Mouse (Mus musculus) kidney, embryonic 14.5 days (tissue): ENCODE results near the gene Olfr1499. TPM values are rescaled to one million over a fixed set of nuclear protein-coding genes. Genes with fewer than 3 reads are reported as not detected.

ENCODE experiments used
- ATAC-seq: fragments of 200-750 bp; cut with Nextera tagmentation; 2 replicates; pipeline ENCODE4 v1.8.0; 2017; ENCODE audit warnings: moderate number of reproducible peaks, mild to moderate bottlenecking, moderate TSS enrichment, moderate library complexity; ENCODE audit not compliant: low FRiP score, low TSS enrichment
- H3K27ac ChIP-seq: fragments of 300-500 bp; sonication (generic); 2 replicates; pipeline ENCODE4 v1.5.1; 2014; ENCODE audit warnings: low read depth, mild to moderate bottlenecking, low read length, moderate library complexity, mixed read lengths
- H3K27me3 ChIP-seq: fragments of 300-500 bp; sonication (generic); 2 replicates; pipeline ENCODE4 v1.6.1; 2014; ENCODE audit warnings: mild to moderate bottlenecking, low read length; ENCODE audit not compliant: control insufficient read depth, insufficient read depth
- H3K36me3 ChIP-seq: fragments of 300-500 bp; sonication (generic); 2 replicates; pipeline ENCODE4 v1.6.1; 2014; ENCODE audit warnings: low read length, mixed read lengths; ENCODE audit not compliant: control insufficient read depth, insufficient read depth
- H3K4me1 ChIP-seq: fragments of 300-500 bp; sonication (generic); 2 replicates; pipeline ENCODE4 v1.6.1; 2014; ENCODE audit warnings: low read length, mixed read lengths; ENCODE audit not compliant: control insufficient read depth, insufficient read depth
- H3K4me2 ChIP-seq: fragments of 300-500 bp; sonication (generic); replicated peaks from 2 replicates; pipeline ENCODE4 v1.6.1; 2014; ENCODE audit warnings: low read depth, mild to moderate bottlenecking, low read length
- H3K4me3 ChIP-seq: fragments of 300-500 bp; sonication (generic); 2 replicates; pipeline ENCODE4 v1.5.1; 2014; ENCODE audit warnings: mild to moderate bottlenecking, low read length
- H3K9ac ChIP-seq: fragments of 300-500 bp; sonication (generic); 2 replicates; pipeline ENCODE4 v1.6.1; 2014; ENCODE audit warnings: low read depth, mild to moderate bottlenecking, low read length, moderate library complexity
- H3K9me3 ChIP-seq: fragments of 300-500 bp; sonication (generic); 2 replicates; pipeline ENCODE4 v1.6.1; 2016; ENCODE audit warnings: low read length; ENCODE audit not compliant: control insufficient read depth
- WGBS: fragments of 180-500 bp; shearing (Covaris S2); extraction: QIAGEN DNeasy Blood & Tissue Kit; methylation state at CpG from one replicate; pipeline ENCODE4 v1.1.7; 2014; 5-methylcytosine and 5-hydroxymethylcytosine counted together
- polyA plus RNA-seq: library from polyadenylated mRNA; unstranded; fragments of >200 nt; fragmentation: Nextera tagmentation; extraction: Ambion mirVana; gene quantifications from 2 replicates; pipeline ENCODE4 v1.2.1, GENCODE M21; 2014

Gene Olfr1499
- polyA plus RNA-seq, 1 experiment from 2014 or later: not detected

DNA sequence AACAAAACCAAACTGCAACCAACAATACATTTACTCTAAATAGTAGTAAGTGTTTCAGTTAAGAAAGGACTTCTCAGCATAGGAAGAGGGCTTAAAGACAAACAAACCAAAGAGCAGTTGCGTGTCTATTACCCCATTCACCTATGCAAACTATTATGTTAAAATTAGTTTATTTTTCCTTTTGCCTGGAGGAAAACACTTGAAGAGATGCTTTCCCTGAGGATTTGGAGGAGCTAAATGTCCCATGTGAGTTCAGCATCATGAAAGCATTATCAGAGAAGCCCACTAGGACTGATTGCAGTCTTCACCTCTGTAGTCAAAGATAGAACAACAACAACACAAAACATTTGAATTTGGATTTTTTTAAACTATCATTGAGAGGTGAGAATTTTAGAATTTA is 41.7 kb downstream of the Olfr1499 start, which contains the start of gene Olfr1496:
TSS of gene Olfr1496 (plus strand) at position 301 of the 400 bp plus-strand sequence.
- Histone ChIP-seq H3K9me3 (no peaks in the 10 kb centered on the region), H3K36me3 (no peaks in the 10 kb centered on the region), H3K4me2 (no peak within 1 kb of the TSS), H3K27ac (no peak within 1 kb of the TSS), H3K4me3 (no peak within 1 kb of the TSS), H3K9ac (no peak within 1 kb of the TSS), H3K27me3 (no peaks in the 10 kb centered on the region), H3K4me1 (no peaks in the 10 kb centered on the region)
- ATAC-seq: no peak
- 91% methylated on average over 1 of the region's 1 CpGs for WGBS

DNA sequence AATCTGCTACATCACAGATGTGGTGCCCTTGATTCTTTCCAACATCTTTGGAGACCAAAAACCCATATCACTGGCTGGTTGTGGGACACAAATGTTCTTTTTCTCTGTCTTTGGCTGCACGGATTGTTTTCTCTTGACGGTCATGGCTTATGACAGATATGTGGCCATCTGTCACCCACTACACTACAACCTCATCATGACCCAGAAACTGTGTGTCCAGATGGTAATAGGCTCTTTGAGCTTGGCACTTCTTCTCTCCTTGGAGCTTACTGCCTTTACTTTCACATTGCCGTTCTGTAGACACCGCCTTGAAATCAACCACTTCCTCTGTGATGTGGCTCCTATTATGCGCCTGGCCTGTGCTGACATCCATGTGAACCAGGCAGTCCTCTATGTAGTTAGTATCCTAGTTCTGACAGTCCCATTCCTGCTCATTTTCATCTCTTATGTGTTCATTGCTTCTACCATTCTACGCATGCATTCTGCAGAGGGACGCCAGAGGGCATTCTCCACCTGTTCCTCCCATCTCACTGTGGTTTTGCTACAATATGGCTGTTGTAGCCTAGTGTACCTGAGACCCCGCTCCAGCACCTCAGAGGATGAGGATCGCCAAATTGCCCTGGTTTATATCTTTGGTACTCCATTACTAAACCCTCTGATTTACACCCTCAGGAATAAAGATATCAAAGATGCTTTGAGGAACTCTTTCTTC is 50.5 kb downstream of the Olfr1499 start:
- ATAC-seq: no peak
- H3K4me2 ChIP-seq: no peak overlapping the region
- H3K4me3 ChIP-seq: no peak overlapping the region
- H3K4me1 ChIP-seq: no peaks in the 10 kb centered on the region
- H3K27me3 ChIP-seq: no peaks in the 10 kb centered on the region
- H3K27ac ChIP-seq: no peak overlapping the region
- H3K9me3 ChIP-seq: no peaks in the 10 kb centered on the region
- 89% methylated on average over 9 of the region's 9 CpGs for WGBS
- no peaks in the 10 kb centered on the region for H3K36me3 ChIP-seq
- no peak overlapping the region for H3K9ac ChIP-seq

DNA sequence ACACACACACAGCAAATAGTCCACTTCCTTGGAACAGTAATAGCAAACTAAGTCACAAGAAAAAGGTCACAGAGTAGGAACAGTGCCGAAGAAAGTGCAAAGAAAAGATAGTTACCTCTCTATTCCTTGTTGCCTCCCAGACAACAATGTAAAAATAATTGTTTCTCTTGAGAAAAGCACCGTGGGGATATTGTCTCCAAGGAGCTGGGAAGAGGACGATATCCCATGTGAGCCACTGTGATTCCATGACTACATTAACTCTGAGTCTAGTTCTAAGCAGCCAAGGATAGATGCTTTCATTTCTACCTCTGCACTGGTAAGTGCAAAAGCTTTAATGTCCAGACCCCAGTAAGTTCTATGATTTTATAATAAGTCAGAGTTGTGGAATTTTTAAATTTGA is 54.9 kb downstream of the Olfr1499 start, which contains the start of gene Olfr1495:
TSS of gene Olfr1495 (plus strand) at position 301 of the 400 bp plus-strand sequence.
- Histone ChIP-seq H3K27ac (no peak within 1 kb of the TSS), H3K4me2 (no peak within 1 kb of the TSS), H3K9me3 (no peaks in the 10 kb centered on the region), H3K36me3 (no peaks in the 10 kb centered on the region), H3K27me3 (no peaks in the 10 kb centered on the region), H3K9ac (no peak within 1 kb of the TSS), H3K4me1 (no peaks in the 10 kb centered on the region), H3K4me3 (no peak within 1 kb of the TSS)
- ATAC-seq: no peak
- WGBS: 83% methylated on average over 3 of the region's 3 CpGs

Other genes starting within 250 kb of the Olfr1499 start
- not detected in 2 replicates for gene Olfr1484, start 235.9 kb downstream of the Olfr1499 start, polyA plus RNA-seq
- gene Olfr1487, start 202.1 kb downstream of the Olfr1499 start, polyA plus RNA-seq: not detected in 2 replicates
- not detected in 2 replicates for gene Olfr1489, start 187.8 kb downstream of the Olfr1499 start, polyA plus RNA-seq
- gene Olfr1490, start 168.4 kb downstream of the Olfr1499 start, polyA plus RNA-seq: not detected in 2 replicates
- gene Olfr1491, start 122.2 kb downstream of the Olfr1499 start, polyA plus RNA-seq: not detected in 2 replicates
- gene Olfr1493-ps1, start 96.2 kb downstream of the Olfr1499 start, polyA plus RNA-seq: not detected in 2 replicates
- not detected in 2 replicates for gene Olfr1494, start 79.7 kb downstream of the Olfr1499 start, polyA plus RNA-seq
- not detected in 2 replicates for gene Olfr1495, start 54.8 kb downstream of the Olfr1499 start, polyA plus RNA-seq
- gene Olfr1496, start 41.6 kb downstream of the Olfr1499 start, polyA plus RNA-seq: not detected in 2 replicates
- gene Olfr1497, start 21.2 kb downstream of the Olfr1499 start, polyA plus RNA-seq: not detected in 2 replicates
- not detected in 2 replicates for gene Olfr1500, start 11.0 kb upstream of the Olfr1499 start, polyA plus RNA-seq
- gene Olfr1501, start 31.2 kb upstream of the Olfr1499 start, polyA plus RNA-seq: not detected in 2 replicates
- not detected in 2 replicates for gene Olfr1502, start 42.3 kb upstream of the Olfr1499 start, polyA plus RNA-seq
- not detected in 2 replicates for gene Olfr1504, start 78.5 kb upstream of the Olfr1499 start, polyA plus RNA-seq
- gene Olfr1505, start 94.1 kb upstream of the Olfr1499 start, polyA plus RNA-seq: not detected in 2 replicates